Mouse (Mus musculus) c-Kit-positive CD71-negative TER-119-negative erythroid progenitor cells, embryonic 14.5 days (primary cell): ENCODE measurements around the gene Map6.

Source experiments
- DNase-seq: peaks from one replicate; pipeline ENCODE4 v3.0.0-alpha.2; 2013; ENCODE audit warnings: low read depth

The Map6 gene

GRCm38 (mm10) chr7:99264597-99264996, 2.6 kb upstream of the Map6 start:
- no peak for DNase-seq

DNA sequence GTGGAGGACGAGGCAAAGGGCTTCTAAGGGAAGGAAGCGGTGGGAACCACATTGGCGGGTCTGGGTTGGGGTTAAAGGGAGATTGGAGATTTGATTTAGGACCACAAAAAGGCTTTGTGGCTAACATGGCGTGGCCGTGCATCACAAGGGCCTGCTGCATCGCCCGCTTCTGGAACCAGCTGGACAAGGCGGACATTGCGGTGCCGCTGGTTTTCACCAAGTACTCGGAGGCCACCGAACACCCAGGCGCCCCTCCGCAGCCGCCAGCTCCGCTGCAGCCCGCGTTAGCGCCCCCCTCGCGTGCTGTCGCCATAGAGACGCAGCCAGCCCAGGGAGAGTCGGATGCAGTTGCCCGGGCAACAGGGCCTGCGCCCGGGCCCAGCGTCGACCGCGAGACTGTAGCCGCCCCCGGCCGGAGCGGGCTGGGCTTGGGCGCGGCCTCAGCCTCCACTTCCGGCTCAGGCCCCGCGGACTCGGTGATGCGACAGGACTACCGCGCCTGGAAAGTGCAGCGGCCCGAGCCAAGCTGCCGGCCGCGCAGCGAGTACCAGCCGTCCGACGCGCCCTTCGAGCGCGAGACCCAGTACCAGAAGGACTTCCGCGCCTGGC, 754 bp downstream of the Map6 start:
- no peak for DNase-seq

- DNase-seq: no peak
Measured at GRCm38 (mm10) chr7:99268506-99268900, 1.3 kb downstream of the Map6 start.

DNA sequence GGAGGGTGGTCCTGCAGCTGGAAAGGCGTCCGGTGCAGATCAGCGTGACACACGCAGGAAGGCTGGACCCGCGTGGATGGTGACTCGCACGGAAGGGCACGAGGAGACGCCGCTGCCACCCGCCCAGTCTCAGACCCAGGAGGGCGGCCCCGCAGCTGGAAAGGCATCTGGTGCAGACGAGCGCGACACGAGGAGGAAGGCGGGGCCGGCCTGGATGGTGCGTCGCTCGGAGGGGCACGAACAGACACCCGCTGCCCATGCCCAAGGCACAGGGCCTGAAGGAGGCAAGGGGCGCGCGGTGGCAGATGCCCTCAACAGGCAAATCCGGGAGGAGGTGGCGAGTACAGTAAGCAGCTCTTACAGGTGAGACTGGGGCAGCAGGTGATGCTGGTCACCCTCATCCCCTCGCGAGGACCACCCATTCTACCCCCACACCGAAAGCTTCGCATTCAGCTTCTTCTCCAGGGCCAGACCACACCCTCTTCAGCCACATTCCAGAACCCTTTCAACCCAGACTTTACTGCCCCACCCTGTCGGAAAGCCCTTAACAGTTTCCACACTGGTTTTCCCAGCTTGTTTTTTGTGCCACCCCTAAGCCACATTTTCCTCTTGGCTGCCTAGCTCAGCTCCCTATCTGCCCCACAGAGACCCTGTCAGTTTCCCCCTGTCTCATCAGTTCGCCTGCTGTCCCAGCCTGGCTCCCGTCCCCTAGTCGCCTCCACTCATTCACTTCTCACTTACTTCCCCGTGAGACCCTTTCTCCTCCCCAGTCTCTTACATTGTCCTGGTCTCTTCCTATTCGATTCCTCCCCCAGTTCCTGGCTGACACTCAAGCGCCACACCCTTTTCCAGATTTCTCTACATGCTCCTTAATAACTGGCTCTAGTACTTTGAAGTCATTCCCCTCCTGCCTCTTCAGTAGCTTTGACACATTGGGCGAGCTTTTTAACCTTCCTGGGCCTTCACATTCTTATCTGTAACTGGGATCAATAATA, 2.0 kb downstream of the Map6 start:
- DNase-seq: no peak

DNA sequence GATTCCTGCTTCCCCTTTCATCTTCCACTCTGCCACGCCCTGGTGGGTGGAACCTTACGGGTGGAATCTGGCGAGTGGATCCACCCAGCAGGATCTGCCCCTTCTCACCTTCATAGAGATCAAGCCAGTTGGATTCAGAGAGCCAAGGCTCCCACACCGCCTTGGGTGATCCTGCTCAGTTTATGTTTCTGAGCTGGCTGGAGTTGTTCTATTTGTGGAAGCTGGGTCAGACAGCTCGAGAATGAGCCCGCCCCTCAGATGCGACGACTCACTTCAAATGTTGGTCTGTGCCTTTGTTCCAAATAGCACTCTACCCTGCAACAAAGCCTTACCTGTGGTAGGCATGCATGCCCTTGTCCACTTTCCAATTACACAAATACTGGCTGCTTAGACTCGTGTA, 4.4 kb downstream of the Map6 start:
- DNase-seq: no peak

GRCm38 (mm10) chr7:99275131-99275530, 7.9 kb downstream of the Map6 start:
- no peak for DNase-seq

DNA sequence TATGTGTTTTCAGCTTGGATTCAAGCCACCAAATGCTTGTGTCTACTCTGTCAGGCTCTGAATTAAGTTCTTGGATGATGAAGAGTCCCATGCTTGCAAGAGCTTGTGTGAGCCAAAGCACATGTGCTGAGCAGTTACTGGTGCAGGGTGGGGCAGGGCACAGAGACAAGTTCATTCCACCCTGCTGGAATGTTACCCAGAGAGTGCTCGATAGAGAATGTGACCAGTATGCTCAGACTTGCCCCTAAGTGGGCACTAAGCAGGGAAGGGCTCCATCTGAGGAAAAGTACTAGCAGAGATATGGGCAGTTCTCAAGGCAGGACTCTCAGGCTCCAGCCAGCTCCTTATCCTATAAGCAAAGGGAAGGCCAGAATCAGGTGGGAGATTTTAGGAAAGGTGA, 9.4 kb downstream of the Map6 start:
- no peak for DNase-seq

- DNase-seq: no peak
Measured at GRCm38 (mm10) chr7:99278309-99278708, 11.1 kb downstream of the Map6 start.

DNA sequence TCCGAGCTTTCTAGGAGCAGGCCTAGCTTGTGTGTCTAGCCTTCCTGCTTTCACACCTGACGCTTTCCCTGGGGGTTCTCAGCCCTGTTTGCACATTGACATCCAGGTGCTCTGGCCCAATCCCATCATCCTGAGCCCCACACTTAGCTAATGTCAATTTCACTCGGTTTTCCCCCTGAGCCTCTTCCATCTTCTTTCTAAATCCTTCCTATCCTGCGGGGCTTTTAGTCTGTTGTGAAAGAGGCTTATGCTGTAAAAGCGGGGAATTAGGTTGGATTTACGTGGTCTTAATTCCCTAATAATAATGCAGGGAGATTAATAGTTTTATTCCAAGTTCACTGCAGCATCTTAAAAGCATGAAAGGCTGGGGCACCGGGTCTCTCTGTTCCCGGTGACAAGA, 12.3 kb downstream of the Map6 start:
- DNase-seq: no peak

DNA sequence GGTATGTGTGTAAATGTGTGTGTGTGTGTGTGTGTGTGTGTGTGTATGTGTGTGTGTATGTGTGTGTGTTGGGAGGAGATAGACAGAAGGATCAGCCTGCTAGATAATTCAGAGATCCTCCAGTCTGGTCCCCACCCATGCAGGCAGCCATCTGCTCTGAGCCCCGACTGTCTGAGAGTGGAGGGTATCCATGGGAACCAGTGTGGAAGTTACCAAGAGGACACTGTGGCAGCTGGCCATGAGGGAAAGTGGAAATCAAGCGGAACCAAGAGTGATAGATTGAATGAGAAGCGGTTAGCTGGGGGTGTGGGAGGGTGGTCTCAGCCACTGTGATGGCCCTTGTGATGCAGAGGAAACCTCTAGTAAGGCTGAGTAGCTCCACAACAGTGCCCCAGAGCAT, 20.0 kb downstream of the Map6 start:
- no peak for DNase-seq

GRCm38 (mm10) chr7:99290008-99290407, 22.8 kb downstream of the Map6 start:
- no peak for DNase-seq

DNA sequence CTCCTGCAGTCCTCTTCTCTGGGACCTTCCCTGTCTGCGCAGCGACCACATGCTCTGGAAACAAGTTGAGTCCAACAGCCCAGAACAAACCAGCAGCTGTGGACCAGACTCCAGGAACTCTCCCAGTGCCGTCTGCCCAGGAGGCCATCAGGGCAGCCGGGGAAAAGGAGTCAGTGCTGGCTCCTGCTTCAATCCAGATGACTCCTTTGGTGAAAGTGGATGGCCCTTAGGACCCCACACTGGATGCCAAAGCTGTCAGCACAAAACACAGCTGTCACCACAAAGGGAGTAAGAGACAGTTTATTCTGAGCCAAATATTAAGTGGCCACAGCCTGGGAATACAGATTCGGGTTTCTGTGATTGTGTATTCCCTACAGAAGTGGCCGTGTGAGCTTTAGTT, 23.7 kb downstream of the Map6 start:
- DNase-seq: no peak

DNA sequence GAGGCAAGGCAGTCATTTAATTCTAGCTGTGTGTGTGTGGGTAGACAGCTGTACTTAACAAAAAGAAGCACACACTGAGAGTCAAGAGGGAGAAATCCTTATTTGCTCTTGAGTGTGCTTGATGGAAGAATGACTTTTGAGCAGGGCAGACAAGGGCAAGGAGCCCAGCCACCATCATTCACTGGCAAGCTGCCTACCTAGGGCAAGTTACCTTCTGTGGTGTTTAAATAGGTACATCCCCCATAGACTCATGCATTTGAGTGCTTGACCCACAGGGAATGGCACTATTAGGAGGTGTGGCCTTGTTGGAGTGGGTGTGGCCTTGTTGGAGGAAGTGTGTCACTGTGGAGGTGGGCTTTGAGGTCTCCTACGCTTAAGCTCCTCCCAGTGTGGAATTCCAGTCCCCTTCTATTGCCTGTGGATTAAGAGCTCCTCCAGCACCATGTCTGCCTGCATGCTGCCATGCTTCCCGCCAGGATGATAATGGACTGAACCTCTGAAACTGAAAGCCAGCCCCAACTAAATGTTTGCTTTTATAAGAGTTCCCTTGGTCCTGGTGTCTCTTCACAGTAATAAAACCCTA, 27.0 kb downstream of the Map6 start:
- no peak for DNase-seq

GRCm38 (mm10) chr7:99295104-99295503, 27.9 kb downstream of the Map6 start:
- DNase-seq: no peak

DNA sequence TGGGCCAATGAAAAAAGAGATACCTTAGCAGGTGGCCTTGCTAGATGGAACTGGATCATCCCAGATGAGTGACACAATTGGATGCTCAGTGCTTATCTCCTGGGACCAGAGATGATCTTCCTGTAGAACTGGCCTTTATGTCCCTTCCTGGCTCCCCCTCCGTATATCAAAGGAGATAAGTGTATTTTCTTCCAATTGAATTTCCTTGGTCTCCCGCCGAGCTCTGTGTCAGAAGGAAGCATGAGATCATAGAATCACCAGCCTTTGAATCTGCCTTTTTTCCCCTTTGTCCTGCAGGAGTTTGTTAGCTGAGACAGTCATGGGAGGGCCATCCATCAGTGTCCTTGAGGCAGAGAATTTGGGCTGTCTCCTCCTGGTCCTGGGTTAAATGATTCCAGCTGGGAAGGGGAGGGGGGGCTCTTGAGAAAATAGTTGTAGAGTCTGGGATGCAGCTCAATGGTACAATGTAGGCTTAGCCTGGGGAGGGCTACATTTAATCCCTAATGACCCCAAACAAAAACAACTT, 33.5 kb downstream of the Map6 start:
- no peak for DNase-seq

- no peak for DNase-seq
Measured at GRCm38 (mm10) chr7:99304029-99304428, 36.8 kb downstream of the Map6 start.

- DNase-seq: no peak
Measured at GRCm38 (mm10) chr7:99304949-99305372, 37.7 kb downstream of the Map6 start.

DNA sequence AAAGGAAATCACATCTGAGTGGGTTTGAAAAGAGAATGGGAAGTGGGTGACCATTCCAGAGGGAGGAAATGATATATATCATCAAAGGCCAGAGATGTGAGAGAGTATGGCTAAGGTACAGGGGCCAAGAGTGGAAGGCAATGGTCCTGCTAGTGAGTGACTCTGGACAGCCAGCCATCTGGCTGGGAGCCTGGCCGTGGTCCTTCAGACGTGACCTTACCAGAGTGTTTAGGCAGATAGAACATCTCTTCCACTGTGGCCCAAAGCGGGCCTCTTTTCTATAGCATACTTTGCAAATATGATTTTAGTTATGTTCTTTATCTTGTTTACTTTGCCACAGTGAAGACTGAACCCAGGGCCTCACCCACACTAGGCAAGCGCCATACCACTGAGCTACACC, 38.4 kb downstream of the Map6 start:
- DNase-seq: no peak

GRCm38 (mm10) chr7:99306640-99307039, 39.4 kb downstream of the Map6 start:
- no peak for DNase-seq

DNA sequence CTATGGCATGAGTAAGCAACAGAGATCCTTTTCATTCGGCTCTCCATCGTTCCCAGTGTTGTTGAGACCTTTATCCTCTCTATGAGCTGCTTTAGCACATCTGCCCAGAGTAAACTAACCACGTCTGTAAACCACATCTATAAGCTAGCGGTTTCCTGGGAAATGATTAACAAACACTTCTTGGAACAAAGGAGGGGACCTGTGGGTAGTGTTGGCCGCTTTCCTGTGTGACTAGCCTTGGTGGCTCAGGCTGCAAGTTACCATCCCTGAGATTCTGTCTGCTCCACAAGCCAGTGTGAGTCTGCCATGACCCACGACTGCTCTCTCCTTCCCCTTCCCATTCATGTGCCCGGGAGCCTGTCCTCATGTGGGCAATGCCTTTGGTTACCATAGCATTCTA, 44.2 kb downstream of the Map6 start:
- no peak for DNase-seq

DNA sequence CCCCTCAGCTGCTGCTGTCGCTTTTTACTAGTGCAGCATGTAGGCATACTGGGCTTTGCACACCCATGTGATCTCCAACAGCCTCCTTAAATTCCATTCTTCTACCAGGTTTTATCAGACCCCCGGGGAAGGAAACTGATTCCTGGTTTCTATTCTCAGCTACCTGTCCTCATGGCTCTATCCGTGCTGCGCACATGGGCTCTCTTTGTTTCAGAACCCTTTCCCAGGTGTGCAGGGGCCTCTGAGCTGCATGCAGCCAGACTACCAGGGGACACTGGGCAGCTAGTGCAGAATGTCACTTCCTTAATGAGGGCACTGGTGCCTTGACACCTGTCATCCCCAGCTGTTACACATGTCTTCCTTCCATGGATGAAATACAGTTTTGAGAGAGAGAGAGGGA, 44.8 kb downstream of the Map6 start:
- DNase-seq: no peak

GRCm38 (mm10) chr7:99312671-99313143, 45.5 kb downstream of the Map6 start:
- no peak for DNase-seq

DNA sequence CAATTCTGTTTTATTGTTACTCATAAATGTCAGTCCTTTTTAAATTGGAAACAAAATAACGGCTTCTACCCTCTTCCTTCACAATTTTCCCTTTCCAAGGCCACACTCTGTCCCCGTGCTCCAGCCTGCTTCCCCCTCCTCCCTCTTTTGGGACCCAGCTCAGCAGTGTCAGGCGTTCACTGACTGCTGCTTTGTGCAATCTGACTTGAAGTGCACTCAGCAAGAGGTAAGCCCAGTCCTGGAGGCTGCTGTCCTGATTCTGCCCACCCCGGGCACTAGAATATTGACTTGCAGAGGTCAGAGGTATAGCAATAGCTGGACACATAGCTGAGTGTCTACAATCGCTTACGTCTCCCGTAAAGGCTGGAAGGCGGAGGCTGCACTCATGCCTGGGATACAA, 46.0 kb downstream of the Map6 start:
- DNase-seq: no peak
